Mouse (Mus musculus) right cerebral cortex, adult 18-20 months (tissue): Measurements from ENCODE around the gene Gm45618.
"Not testable (repeated sequence)": the region's sequence is repeated elsewhere in the genome, so short reads cannot be mapped to it uniquely, and the experiment has no call there.

Experiments used
- DNase-seq: peaks from one replicate; pipeline ENCODE4 v3.0.0; 2022; ENCODE audit warnings: mixed read lengths

Gene Gm45618

DNA sequence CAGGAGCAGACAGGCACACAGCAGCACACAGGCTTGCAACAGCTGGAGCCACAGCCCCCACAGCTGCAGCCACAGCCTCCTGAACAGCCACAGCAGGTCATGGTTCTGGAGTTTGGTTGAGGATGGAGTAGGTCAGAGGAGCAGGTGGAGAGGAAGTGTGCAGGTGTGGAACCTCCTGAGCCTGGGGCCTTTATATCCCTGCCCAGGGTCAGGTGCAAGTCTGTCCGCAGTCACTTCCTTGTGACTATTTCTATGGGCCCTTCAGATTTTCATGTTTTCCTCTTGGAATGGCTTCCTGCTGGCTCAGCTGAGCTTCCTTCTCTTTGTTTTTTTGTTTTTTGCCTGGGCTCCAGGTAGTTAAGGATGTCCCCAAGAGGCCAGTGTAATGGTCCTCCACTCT, at the start of gene Gm45618:
Gm45618 (minus strand) TSS at position 101 of the 400 bp plus-strand sequence.
- DNase-seq = not testable (repeated sequence)

DNA sequence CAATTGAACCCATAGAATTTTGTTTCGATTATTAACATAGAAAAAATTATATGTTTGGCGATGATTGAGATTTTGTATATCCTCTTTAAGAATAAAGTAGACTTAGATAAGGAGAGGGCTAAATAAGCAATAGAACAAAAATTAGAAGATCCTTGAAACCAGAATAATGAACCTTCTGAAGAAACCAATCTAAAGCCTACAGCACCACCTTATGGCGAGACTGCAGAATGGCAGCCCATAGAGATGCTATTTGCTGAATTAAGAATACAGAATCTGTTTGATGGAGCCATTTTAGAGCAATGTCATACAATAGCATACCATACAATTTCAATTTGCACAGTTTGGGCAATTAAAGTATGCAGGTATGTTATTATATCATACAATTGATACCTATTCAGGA, 49.3 kb upstream of the Gm45618 start:
- DNase-seq = no peak

DNA sequence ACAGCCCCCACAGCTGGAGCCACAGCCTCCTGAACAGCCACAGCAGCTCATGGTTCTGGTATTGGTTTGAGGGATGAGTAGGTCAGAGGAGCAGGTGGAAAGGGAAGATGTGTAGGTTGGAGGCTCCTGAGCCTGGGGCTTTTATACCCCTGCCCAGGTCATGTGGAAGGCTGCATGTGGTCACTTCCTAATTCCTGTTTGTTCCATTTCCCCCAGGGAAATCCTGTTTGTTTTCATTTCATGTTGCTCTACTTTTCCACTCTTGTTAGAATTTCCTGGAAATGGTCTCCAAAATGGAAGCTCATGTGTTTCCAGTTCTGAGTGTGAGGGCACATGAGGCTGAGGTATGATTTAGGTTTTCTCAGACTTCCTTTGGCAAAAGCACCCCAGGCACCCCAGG, 45.1 kb upstream of the Gm45618 start, which contains the start of gene Gm4553:
Gm4553 (minus strand) TSS at position 101 of the 400 bp plus-strand sequence.
- not testable (repeated sequence) for DNase-seq

DNA sequence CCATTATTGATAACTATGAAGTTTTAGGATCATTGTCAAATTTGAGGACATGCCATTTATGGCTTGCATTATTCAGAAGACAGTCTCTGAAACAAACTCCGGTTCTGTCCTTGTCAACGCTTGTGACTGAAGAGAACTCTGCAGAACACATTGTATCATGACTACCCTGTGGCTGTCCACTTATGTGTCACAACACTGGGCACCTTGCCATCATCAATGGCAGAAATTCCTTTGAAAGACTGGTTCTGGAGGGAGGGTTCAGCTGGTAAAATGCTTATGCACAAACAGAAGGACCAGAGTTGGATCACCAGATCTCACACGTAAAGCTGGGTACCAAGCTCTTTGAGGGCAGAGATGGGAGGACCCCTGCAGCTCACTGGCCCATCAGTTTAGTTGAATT, 38.8 kb upstream of the Gm45618 start:
- DNase-seq = no peak

DNA sequence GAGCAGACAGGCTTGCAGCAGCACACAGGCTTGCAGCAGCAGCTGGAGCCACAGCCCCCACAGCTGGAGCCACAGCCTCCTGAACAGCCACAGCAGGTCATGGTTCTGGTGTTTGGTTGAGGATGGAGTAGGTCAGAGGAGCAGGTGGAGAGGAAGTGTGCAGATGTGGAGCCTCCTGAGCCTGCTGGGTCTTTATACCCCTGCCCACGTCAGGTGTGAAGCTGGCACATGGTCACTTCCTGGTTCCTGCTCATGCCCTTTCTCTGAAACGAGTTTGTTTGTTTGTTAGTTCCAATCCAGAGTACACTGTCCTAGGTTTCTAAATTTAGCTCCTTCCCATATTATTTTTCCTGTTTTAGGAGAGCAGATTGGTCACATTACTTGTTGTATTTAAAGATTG, 36.5 kb upstream of the Gm45618 start, which contains the start of gene Gm29735:
Gm29735 (minus strand) TSS at position 101 of the 400 bp plus-strand sequence.
- not testable (repeated sequence) for DNase-seq

DNA sequence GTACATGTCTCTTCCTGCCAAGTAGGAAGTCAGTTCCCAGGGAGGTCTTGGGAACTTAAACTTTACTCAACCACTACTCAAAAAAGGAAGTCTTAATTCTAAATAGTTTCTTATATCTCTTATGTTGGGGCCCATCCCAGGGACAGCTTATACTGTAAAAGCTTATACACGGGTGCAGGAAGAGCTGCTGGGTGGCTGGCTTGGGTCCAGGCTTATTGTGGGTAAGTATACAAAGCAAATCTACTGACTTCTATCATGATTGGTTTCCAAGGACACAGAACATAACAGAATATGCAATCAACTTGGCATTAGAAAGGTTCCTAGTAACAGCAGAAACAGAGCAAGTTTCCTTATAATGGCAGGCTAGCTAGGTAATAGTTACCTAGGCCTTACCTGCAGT, 34.8 kb upstream of the Gm45618 start:
- DNase-seq = no peak

DNA sequence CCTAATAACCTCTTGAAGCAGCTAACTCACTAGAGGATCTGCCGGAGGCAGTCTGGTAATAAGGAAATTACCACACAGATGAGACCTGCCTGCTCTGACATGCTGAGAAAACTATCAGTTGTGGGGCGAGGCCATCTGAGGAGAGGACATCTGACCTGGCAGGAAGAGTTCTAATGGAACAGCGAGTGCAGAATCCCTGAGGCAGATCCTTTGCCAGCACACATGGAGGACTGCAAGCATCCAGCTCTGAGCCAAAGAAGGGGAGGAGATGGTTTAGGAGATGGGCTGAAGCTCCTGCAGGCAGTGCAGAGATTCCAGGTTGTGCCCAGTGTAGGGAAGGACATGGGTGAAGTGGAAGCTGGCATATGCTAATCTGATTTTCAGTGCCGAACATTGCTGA, 31.7 kb upstream of the Gm45618 start:
- no peak for DNase-seq

DNA sequence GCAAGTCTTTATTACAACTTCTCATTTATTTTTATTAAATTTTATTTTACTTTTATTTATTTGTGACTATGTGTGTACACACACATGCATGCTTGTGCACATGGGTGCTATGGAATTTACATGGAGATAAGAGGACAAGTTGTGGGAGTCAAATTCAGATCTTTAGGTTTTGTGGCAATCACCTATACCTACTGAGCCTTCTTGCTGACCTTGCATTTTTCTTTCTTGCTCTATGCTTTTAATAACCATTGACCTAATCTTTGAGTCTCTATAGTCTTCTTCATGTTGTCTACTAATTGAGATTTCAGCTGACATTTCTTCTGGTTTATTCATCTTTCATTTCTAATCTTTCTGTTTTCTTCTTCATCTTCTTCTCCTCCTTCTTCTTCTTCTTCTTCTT, 28.1 kb upstream of the Gm45618 start:
- DNase-seq = no peak

DNA sequence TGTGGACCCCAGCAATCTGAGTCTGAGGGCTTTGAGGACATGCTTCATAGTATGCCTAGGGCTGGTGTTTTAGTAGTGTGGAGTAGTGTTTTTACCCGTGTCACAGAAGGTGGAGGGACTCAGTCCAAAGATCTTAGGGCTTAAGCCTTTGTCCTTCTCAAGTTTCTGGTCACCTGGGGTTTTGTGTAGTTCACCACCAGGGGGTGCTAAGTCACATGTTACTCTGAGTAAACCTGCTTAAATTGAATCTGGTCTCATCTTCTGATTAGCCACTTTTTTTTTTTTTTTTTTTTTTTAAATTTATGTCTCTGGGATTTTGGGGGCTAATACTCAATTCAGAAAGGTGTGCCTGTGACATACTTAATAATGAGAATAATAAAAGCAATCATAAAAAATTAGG, 25.5 kb upstream of the Gm45618 start:
- DNase-seq = peak; percentile 33

DNA sequence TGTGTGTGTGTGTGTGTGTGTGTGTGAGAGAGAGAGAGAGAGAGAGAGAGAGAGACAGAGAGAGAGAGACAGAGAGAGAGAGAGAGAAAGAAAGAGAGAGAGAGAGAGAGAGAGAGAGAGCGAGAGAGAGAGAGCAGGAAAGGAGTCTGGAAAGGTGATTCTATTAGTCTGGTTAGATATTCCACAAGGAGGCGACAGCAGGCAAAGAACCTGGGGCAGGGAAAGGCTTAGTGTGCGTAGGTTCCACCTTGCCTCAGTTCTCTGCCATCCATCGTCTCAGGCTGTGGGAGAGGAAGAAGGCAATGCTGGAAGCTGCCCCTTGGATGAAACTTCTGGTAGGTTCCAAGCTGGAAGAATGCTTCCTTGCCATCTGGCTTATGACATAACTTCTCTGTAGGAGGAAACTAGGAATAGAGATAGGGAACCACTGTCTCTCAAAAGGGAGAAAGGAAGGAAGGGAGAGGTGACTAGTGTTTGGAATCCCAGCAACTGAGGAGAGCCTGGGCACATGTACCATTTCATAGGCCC, 24.9 kb upstream of the Gm45618 start:
- peak; percentile 20 for DNase-seq

DNA sequence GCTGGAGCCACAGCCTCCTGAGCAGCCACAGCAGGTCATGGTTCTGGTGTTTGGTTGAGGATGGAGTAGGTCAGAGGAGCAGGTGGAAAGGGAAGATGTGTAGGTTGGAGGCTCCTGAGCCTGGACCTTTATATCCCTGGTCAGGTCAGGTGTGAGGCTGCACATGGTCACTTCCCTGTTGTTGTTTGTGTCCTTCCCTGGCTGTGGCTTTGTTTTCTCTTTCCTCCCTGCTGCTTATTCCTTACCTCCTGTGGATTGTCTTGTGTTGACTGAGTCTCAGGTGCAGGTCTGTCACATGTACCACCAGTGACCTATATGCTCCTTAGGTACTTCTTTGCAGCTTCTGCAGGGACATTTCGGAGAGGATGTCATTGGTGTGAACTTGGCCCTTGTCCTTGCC, 24.0 kb upstream of the Gm45618 start, which contains the start of gene Gm45337:
Gm45337 (minus strand) TSS at position 101 of the 400 bp plus-strand sequence.
- no peak for DNase-seq

DNA sequence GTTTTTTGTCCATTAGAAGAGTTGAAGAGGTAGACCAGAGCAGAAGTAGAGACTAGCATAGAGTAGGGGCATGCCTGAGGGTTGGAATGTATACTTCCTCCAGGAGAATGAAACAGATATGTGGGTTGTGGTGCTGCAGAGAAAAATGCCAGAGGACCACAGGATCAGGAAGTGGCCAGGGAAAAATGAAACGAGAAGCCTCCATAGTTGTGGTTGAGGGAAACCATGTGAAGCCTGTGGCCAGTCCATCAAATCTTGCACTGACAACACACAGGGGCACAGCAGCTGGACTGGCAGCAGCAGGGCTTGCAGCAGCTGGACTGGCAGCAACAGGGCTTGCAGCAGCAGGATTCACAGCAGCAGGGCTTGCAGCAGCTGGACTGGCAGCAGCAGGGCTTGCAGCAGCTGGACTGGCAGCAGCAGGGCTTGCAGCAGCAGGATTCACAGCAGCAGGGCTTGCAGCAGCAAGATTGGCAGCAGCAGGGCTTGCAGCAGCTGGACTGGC, 23.0 kb upstream of the Gm45618 start:
- not testable (repeated sequence) for DNase-seq

DNA sequence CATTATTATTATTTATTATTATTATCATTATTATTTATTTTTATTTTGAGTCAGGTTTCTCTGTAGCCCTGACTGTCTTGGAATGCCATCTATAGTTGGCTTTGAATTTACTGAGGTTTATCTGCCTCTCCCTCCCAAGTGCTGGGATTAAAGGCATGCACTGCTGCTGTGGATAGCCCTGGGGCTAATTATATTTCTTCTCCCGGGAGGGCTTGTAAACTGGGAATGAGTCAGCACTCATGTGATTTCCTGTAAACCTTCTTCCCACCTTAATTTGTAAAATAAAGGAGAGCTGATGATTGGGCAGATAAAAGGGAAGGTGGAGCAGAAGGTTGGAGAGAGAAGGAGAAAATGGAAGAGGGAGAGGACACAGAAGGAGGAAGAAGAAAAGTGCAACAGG, 20.2 kb upstream of the Gm45618 start:
- no peak for DNase-seq

DNA sequence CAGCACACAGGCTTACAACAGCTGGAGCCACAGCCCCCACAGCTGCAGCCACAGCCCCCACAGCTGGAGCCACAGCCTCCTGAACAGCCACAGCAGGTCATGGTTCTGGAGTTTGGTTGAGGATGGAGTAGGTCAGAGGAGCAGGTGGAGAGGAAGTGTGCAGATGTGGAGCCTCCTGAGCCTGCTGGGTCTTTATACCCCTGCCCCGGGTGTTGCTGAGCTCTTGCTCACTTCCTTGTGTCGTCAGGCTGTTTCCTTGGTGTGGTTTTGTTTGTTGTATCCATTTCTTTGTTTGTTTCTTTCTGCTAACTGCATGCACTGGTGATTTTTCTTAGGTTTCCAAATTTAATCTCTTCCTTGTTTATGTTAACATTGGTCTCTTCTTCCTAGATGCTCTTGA, 15.4 kb upstream of the Gm45618 start, which contains the start of gene Gm39115:
Gm39115 (minus strand) TSS at position 101 of the 400 bp plus-strand sequence.
- DNase-seq = not testable (repeated sequence)

DNA sequence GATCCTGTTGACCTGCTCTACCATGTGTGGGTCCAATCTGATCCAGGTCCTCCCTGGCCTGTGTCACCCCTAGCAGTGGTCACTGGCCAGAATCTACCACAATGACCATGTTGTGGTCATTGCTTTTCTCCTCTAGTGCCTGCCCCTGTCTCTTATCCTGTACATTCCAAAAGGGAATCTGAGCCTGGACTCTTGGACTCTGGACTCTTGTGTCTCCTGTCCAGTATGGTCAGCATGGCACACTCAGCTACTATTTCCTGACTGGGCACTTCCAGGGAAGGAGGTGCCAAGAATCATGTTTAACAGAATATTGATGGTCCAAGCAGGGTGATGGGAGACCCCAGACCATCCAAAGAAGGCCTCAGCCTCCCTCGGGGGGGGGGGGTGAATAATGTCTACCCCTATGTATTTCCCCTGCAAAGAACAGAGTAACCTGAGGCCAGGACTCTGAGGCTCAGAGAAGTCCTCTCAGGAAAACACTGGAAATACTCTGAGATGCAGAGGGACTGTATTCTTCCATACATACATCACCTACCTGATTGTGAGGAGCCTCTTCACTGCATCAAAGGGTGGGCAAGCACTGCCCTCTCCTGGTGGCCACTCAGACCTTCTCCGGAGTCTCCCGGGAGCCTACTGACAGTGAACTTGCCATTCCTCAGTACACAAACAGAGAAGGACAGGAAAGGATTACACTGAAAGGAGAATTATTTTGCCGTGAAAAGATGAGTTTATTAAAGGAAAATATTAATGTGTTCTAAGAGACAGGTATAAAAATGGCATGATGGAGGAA, 13.9 kb upstream of the Gm45618 start:
- peak; percentile 19 for DNase-seq

DNA sequence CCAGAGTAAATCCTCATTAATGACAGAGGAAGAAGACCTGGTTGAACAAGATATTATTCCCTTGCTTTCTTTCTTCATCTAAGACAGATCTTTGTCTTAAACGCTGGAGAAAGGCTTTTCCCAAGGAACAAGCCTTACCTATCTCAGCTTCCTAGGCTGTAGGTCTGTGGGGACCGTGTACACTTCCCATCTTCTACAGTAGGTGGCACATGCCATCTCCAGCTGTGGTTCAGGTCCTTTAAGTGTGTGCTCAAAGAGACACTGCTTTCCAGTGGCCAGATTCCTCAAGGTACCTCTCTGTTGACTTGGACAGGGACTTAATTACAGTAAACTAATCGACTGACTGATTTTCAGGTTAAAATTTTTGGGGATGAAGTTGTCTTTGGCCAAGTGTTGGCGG, 8.3 kb upstream of the Gm45618 start:
- DNase-seq = no peak

DNA sequence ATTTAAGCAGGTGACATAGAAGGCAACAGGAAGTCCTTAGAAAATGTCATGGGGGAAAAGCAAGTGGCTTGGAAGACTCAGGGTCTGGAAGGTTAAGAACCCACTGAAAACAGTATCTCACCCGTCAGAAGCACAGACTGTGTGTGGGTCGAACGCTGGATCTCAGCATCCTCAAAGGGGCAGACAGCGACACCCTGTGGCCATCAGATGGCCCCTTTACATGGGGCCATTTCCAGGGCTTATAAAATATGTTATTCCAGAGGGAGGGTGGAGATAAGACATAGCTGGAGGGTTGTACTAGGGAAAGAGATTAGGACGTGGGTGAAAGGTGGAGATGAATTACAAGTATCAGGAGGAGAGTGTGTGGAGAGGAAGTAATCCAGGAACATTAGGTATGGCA, 897 bp downstream of the Gm45618 start:
- no peak for DNase-seq

DNA sequence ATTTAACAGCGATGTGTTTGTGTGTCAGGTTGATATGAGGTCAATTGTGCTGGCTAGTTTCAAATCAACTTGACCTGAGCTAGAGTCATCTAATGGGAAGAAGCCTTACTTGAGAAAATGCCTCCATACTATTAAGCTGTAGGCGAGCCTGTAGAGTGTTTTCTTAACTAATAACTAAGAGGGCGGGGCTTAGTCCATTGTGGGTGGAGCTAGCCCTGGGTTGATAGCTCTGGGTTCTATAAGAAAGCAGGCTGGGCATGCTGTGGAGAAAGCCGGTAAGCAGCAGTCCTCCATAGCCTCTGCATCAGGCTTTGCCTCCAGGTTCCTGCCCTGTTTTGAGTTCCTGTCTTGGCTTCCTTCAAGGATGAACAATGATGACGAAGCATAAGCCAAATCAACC, 15.8 kb downstream of the Gm45618 start:
- DNase-seq = no peak

DNA sequence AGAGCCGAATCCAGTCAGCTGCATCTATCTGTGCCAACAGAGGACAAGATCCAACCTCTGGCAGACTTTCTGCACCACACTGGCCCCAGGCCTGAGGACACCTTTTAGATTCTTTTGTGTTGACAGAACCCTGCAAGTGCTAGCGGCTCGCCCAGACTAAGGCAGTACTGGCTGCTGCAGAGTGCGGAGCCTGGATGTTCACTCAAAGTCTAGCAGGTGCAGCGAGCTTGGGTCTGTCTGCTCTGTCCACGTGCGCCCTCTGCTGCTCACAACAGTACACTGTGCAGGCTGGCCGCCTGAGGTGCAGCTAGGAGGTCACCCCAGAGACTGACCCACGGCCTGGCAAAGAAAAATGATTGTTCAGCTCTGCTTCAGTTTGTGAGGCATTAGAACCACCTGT, 22.8 kb downstream of the Gm45618 start:
- peak; percentile 83 for DNase-seq

DNA sequence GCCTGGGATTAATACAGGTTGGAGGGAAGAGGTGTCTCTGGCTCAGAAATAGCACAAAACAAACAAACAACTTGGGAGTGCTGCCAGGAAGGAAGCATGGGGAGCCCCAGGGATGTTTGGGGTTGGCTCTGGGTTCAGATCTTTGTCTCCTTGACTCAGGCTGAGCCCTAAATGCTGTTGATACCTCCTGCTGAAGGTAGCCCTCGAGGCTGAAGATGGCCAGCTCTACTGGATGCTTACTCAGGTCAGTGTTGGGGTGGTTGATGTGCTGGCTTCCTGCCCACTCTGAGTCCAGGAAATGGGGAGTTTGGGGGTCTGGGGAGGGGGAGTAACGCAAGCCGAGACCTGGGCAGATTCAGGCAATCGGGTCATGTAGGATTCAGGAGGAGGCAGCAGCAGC, 23.8 kb downstream of the Gm45618 start:
- DNase-seq = no peak

DNA sequence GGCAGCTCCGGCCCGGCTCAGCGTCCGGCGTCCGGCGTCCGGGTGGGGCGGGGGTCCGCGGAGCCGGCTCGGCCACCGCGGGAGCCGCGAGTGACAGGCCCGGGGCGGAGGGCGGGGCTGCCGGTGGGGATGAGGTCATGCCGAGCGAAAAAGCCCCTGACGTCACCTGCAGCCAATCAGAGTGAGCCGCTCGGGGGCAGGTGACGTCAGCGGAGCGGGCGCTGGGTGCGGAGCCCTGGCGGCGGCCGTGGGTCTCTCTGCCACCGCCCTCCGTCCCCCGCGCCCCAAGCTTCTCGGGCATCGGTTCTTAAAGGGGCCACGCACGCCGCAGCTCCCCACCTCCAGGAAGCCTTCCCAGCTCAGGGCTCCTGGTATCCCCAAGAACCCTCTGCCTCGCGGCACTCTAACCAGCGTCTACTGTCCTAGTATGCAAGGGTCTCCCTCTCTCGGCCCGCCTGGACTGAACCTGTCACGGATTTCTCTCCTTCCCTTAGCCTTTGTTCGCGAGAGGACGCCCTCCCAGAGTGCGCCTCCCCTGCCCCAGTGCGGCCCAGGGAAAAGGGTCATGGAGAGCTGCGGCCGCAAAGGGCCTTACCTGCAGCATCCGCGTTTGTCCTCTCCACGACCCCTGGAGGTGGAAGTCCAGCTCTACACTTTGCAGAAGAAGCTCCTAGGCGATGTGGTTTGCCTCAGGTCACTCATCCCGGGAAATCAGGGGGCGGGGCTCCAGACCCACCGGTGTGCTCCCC, 25.2 kb downstream of the Gm45618 start, which contains the start of gene Dusp8:
Dusp8 (minus strand) TSS at position 661 of the 749 bp plus-strand sequence.
- DNase-seq = peak; percentile 97

DNA sequence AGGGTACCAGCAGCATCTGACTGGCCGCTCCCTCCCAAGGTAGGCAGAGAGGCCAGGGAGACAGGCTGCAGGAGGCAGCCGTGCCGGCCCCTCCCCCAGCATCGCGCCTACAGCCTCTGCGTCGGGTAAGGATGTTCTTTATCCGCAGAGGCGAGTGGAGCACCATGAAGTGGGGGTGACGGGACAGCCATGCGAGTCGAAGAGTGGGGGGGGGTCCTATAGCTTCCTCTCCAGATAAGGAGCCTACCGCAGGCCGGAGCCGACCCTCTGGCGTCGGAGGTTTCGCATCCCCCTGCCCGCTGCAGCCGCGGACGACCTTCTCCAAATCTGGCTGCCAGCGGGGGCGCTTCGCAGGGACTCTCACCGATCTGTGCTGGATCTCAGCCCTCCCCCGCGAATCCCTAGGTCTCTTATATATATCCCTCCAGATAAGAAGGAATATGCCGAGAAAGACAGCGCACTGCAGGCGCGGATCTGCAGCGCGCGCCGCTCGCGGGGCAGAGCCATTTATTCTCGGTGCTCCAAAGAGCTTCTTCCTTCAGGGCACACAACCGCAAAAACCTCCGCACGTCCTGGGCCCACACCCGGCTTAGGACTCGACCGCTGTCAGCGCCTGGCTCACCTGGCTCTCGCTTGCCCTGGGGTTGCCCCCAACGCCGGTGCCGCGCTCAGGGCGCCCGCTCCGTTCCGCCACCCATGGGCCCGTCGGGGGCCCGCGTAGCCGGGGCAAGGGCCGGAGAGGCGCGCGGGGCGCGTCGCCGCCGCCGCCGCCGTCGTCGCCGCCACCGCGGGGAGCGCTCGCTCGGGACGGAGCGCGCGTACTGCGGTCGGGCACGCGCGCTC, 26.0 kb downstream of the Gm45618 start:
- DNase-seq = peak; percentile 84
